Mouse (Mus musculus): ENCODE measurements around the gene Clec4b2. TPM values are rescaled to one million over a fixed set of nuclear protein-coding genes. Genes with fewer than 3 reads are reported as not detected.
"Not testable (repeated sequence)": the region's sequence is repeated elsewhere in the genome, so short reads cannot be mapped to it uniquely, and the experiment has no call there.

Gene Clec4b2
- polyA plus RNA-seq, 1 experiment = not detected

GRCm38 (mm10) chr6:123211726-123212125, 39.0 kb downstream of the Clec4b2 start:
- H3K36me3 ChIP-seq (replicated peaks; ENCODE audit: low read length) = no peaks in the 10 kb centered on the region
- no peak for TF ChIP-seq GATA1 (IDR thresholded peaks at IDR 0.05; ENCODE audit: borderline replicate concordance, low read length)
- no peak for TF ChIP-seq FLI1 (IDR thresholded peaks at IDR 0.05; ENCODE audit: low read length)
- no peak overlapping the region for H3K4me3 ChIP-seq (replicated peaks)
- peaks cover 16% of the 10 kb centered on the region for H3K4me1 ChIP-seq
- H3K9me3 ChIP-seq = no peaks in the 10 kb centered on the region
- H3K27me3 ChIP-seq (replicated peaks) = no peaks in the 10 kb centered on the region

GRCm38 (mm10) chr6:123227519-123228166, 55.0 kb downstream of the Clec4b2 start:
- peaks cover 18% of the 10 kb centered on the region for H3K4me1 ChIP-seq
- H3K9me3 ChIP-seq = no peaks in the 10 kb centered on the region
- H3K27me3 ChIP-seq (replicated peaks) = no peaks in the 10 kb centered on the region
- H3K4me3 ChIP-seq (replicated peaks) = no peak overlapping the region
- no peak for TF ChIP-seq FLI1 (IDR thresholded peaks at IDR 0.05; ENCODE audit: low read length)
- TF ChIP-seq GATA1 (IDR thresholded peaks at IDR 0.05; ENCODE audit: borderline replicate concordance, low read length) = no peak
- H3K36me3 ChIP-seq (replicated peaks; ENCODE audit: low read length) = no peaks in the 10 kb centered on the region

- Histone ChIP-seq H3K4me1 (peaks cover 18% of the 10 kb centered on the region), H3K4me3 (replicated peaks) (peak within 1 kb of the TSS; percentile 42), H3K9me3 (no peaks in the 10 kb centered on the region), H3K27me3 (replicated peaks) (no peaks in the 10 kb centered on the region), H3K36me3 (replicated peaks; ENCODE audit: low read length) (no peaks in the 10 kb centered on the region)
- TF ChIP-seq FLI1 (IDR thresholded peaks at IDR 0.05; ENCODE audit: low read length) (no peak), GATA1 (IDR thresholded peaks at IDR 0.05; ENCODE audit: borderline replicate concordance, low read length) (no peak)
Observed at GRCm38 (mm10) chr6:123229644-123230043, 57.0 kb downstream of the Clec4b2 start, which contains the start of gene Clec4n. Gene Clec4n, plus strand, starts transcription at chr6:123229843.

GRCm38 (mm10) chr6:123231149-123231548, 58.5 kb downstream of the Clec4b2 start:
- Histone ChIP-seq H3K4me3 (replicated peaks) (no peak overlapping the region), H3K4me1 (peaks cover 18% of the 10 kb centered on the region), H3K9me3 (no peaks in the 10 kb centered on the region), H3K36me3 (replicated peaks; ENCODE audit: low read length) (no peaks in the 10 kb centered on the region), H3K27me3 (replicated peaks) (no peaks in the 10 kb centered on the region)
- TF ChIP-seq GATA1 (IDR thresholded peaks at IDR 0.05; ENCODE audit: borderline replicate concordance, low read length) = no peak
- no peak for TF ChIP-seq FLI1 (IDR thresholded peaks at IDR 0.05; ENCODE audit: low read length)

- Histone ChIP-seq H3K4me1 (peaks cover 7% of the 10 kb centered on the region; the same call in 1 of the 2 replicates), H3K4me3 (replicated peaks) (no peak overlapping the region), H3K9me3 (no peaks in the 10 kb centered on the region), H3K27me3 (replicated peaks) (no peaks in the 10 kb centered on the region), H3K36me3 (replicated peaks; ENCODE audit: low read length) (no peaks in the 10 kb centered on the region)
- TF ChIP-seq GATA1 (IDR thresholded peaks at IDR 0.05; ENCODE audit: borderline replicate concordance, low read length) (no peak), FLI1 (IDR thresholded peaks at IDR 0.05; ENCODE audit: low read length) (no peak)
Observed at GRCm38 (mm10) chr6:123237582-123237981, 64.9 kb downstream of the Clec4b2 start.

GRCm38 (mm10) chr6:123244201-123244600, 71.5 kb downstream of the Clec4b2 start:
- no peak overlapping the region for H3K4me3 ChIP-seq (replicated peaks)
- no peaks in the 10 kb centered on the region for H3K36me3 ChIP-seq (replicated peaks; ENCODE audit: low read length)
- TF ChIP-seq FLI1 (IDR thresholded peaks at IDR 0.05; ENCODE audit: low read length) (no peak), GATA1 (IDR thresholded peaks at IDR 0.05; ENCODE audit: borderline replicate concordance, low read length) (no peak)
- H3K27me3 ChIP-seq (replicated peaks) = no peaks in the 10 kb centered on the region
- no peaks in the 10 kb centered on the region for H3K9me3 ChIP-seq
- no peaks in the 10 kb centered on the region for H3K4me1 ChIP-seq

GRCm38 (mm10) chr6:123248862-123249261, 76.2 kb downstream of the Clec4b2 start:
- H3K36me3 ChIP-seq (replicated peaks; ENCODE audit: low read length); H3K4me3 ChIP-seq (replicated peaks): not testable (repeated sequence)

GRCm38 (mm10) chr6:123252735-123253134, 80.0 kb downstream of the Clec4b2 start:
- Histone ChIP-seq H3K4me3 (replicated peaks) (no peak overlapping the region), H3K27me3 (replicated peaks) (no peaks in the 10 kb centered on the region)
- no peak for TF ChIP-seq FLI1 (IDR thresholded peaks at IDR 0.05; ENCODE audit: low read length)
- 0 out of 3 replicates have a peak, but pooled peaks have one; percentile 37 for TF ChIP-seq GATA1 (IDR thresholded peaks at IDR 0.05; ENCODE audit: borderline replicate concordance, low read length)

More at GRCm38 (mm10) chr6:123248862-123249261, 76.2 kb downstream of the Clec4b2 start:
- H3K27me3 ChIP-seq (replicated peaks); H3K9me3 ChIP-seq: not testable (repeated sequence)
- peaks cover 18% of the 10 kb centered on the region for H3K4me1 ChIP-seq

More at GRCm38 (mm10) chr6:123252735-123253134, 80.0 kb downstream of the Clec4b2 start:
- Histone ChIP-seq H3K9me3 (no peaks in the 10 kb centered on the region), H3K36me3 (replicated peaks; ENCODE audit: low read length) (peaks cover 2% of the 10 kb centered on the region), H3K4me1 (peaks cover 34% of the 10 kb centered on the region)

Other genes starting within 250 kb of the Clec4b2 start
- 0.31 TPM in 1 of 2 replicates, not detected in the other for gene Clec4a3, start 220.4 kb upstream of the Clec4b2 start, polyA plus RNA-seq (2012; ENCODE audit: insufficient read depth, low replicate concordance)
- gene Clec4a4, start 182.5 kb upstream of the Clec4b2 start, polyA plus RNA-seq (2012; ENCODE audit: insufficient read depth, low replicate concordance) = not detected in 2 replicates
- not detected in 2 replicates for gene Clec4b1, start 122.9 kb upstream of the Clec4b2 start, polyA plus RNA-seq (2012; ENCODE audit: insufficient read depth, low replicate concordance)
- gene Clec4a2, start 66.5 kb upstream of the Clec4b2 start, polyA plus RNA-seq (2012; ENCODE audit: insufficient read depth, low replicate concordance) = 3.7 TPM in 1 of 2 replicates, not detected in the other
- 8.3 TPM in 1 of 2 replicates, not detected in the other for gene Clec4n, start 57.0 kb downstream of the Clec4b2 start, polyA plus RNA-seq (2012; ENCODE audit: insufficient read depth, low replicate concordance)
- 4.7 TPM in 1 of 2 replicates, not detected in the other for gene Clec4d, start 89.2 kb downstream of the Clec4b2 start, polyA plus RNA-seq (2012; ENCODE audit: insufficient read depth, low replicate concordance)
- 1.0 TPM in 1 of 2 replicates, not detected in the other for gene Clec4e, start 117.0 kb downstream of the Clec4b2 start, polyA plus RNA-seq (2012; ENCODE audit: insufficient read depth, low replicate concordance)
- gene Vmn2r19, start 135.4 kb downstream of the Clec4b2 start, polyA plus RNA-seq (2012; ENCODE audit: insufficient read depth, low replicate concordance) = not detected in 2 replicates
- not detected in 2 replicates for gene Vmn2r20, start 245.2 kb downstream of the Clec4b2 start, polyA plus RNA-seq (2012; ENCODE audit: insufficient read depth, low replicate concordance)